Mouse (Mus musculus) ovary, adult 2 months (tissue): ENCODE results near the gene Ap2s1. TPM values are rescaled to one million over a fixed set of nuclear protein-coding genes. Genes with fewer than 3 reads are reported as not detected.

Experiments
- polyA plus RNA-seq: library from polyadenylated mRNA; depleted of rRNA; stranded (reverse); fragments of >200 nt; gene quantifications from 2 replicates; pipeline ENCODE4 v1.2.3, GENCODE M21; 2012; rRNA removed

Ap2s1 gene
- 428 and 496 TPM in 2 replicates for polyA plus RNA-seq

DNA sequence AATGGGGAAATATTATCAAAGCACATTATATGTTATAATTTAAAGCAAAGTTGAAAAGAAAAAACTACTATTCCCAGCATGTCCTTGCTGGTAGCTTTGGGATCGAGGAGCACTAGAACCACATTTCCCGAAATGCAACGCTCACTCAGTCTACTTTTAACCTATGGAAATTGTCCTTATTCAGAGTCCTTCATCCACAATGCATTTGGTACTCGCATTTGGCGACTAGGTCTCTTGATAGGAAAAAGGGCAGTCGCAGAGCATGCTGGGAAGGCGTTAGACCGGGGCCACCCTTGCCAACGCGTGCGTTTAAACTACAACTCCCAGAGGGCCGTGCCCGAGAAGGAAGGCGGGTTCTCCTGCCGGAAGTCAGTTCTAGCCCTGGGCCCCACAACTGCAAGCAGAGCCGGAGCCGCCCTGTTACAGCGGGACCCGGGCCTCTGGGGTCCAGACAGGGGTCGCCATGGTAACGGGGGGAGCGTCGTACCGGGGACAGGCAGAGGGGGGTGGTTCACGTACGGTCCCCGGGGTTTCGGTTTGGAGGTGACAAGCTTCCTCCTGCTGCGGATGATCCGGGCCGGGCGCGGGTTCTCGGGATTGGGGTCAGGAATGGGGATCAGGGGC, at the start of gene Ap2s1:
TSS of gene Ap2s1 (plus strand) at position 338 of the 624 bp plus-strand sequence.

DNA sequence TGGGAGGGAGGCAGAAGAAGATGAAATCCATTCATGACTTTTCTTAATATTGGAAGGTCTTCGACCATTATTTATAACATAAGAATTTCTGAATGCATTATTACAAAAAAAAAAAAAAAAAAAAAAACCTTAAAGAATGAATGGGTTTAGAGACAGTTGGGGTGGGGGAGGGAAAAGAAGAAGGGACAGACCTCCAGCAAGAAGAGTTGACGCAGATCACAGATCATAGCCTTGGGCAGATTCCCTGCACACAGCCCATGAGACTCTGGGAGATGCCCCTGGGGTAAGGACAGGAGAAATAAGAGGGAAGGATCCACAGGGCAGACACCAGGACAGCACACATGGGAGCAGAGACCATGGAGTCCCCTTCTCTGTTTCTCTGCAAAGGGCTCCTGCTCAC, 16.6 kb upstream of the Ap2s1 start, which contains the start of gene Ceacam9:
TSS of gene Ceacam9 (plus strand) at position 301 of the 400 bp plus-strand sequence.

DNA sequence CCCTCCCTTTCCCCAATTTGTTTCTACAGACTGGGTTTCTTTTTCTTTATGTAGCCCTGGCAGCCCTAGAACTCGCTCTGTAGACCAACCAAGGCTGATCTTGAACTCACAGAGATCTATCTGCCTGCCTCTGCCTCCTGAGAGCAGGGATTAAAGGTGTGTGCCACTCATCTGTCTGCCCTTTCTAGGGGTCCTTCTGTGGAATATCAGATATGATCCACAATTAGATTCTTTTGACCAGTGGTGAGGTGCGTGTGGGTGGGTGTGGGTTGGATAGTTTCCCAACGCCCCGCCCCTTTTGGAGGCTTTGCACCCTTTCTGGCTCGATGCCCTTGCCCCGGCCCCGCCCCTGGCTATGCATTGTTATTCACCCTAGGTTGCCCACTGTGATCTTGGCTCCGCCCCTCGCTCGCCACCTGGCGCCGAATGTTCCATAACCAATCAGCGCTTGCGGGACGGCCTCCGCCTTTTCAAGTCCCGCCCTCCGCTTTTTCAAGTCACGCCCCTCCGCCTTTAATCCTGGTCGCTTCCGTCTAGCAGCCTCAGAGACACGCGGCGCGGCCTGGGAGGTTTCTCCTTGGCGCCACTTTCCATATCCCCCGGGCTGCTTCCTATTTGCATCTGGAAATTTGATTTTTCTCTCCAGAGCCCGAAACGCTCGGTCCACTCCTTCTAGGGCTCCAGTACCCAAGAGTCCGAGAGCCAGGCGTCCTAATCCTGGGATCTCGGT, 42.8 kb downstream of the Ap2s1 start, which contains the start of gene Slc1a5:
TSS of gene Slc1a5 (plus strand) at position 516 of the 730 bp plus-strand sequence.

Other genes with a start within 250 kb of the Ap2s1 start
- 32.1 and 43.7 TPM in 2 replicates for gene Arhgap35, start 123.4 kb upstream of the Ap2s1 start, polyA plus RNA-seq
- gene Ceacam15, start 62.7 kb upstream of the Ap2s1 start, polyA plus RNA-seq, result not detected in 2 replicates
- gene Ceacam9, start 16.5 kb upstream of the Ap2s1 start, polyA plus RNA-seq, result not detected in 2 replicates
- gene Slc1a5, start 42.9 kb downstream of the Ap2s1 start, polyA plus RNA-seq, result 139 and 161 TPM in 2 replicates
- gene Strn4, start 77.5 kb downstream of the Ap2s1 start, polyA plus RNA-seq, result 252 and 277 TPM in 2 replicates
- 57.3 and 74.0 TPM in 2 replicates for gene Fkrp, start 78.3 kb downstream of the Ap2s1 start, polyA plus RNA-seq
- 46.5 and 46.8 TPM in 2 replicates for gene Prkd2, start 104.5 kb downstream of the Ap2s1 start, polyA plus RNA-seq
- 95.2 and 147 TPM in 2 replicates for gene Dact3, start 136.9 kb downstream of the Ap2s1 start, polyA plus RNA-seq
- gene Gng8, start 153.4 kb downstream of the Ap2s1 start, polyA plus RNA-seq, result 19.1 and 23.5 TPM in 2 replicates
- 6.1 and 7.4 TPM in 2 replicates for gene Ptgir, start 168.1 kb downstream of the Ap2s1 start, polyA plus RNA-seq
- gene Calm3, start 185.7 kb downstream of the Ap2s1 start, polyA plus RNA-seq, result 366 and 378 TPM in 2 replicates
- 6.3 and 6.9 TPM in 2 replicates for gene Pnmal2, start 206.3 kb downstream of the Ap2s1 start, polyA plus RNA-seq
- gene Pnmal1, start 221.3 kb downstream of the Ap2s1 start, polyA plus RNA-seq, result 0.35 and 0.60 TPM in 2 replicates
- not detected in 2 replicates for gene Gm42372, start 244.7 kb downstream of the Ap2s1 start, polyA plus RNA-seq